Mouse (Mus musculus) spleen, adult 10 weeks (tissue): ENCODE data around the gene Rbfox3. TPM values are rescaled to one million over a fixed set of nuclear protein-coding genes. Genes with fewer than 3 reads are reported as not detected.

Experiments used
- polyA plus RNA-seq: library from polyadenylated mRNA; stranded (reverse); fragments of 350-450 nt; fragmentation: Illumina TruSeq; extraction: RNeasy Lipid Tissue Mini Kit (QIAGEN cat#74804); gene quantifications from one replicate; pipeline ENCODE4 v1.2.3, GENCODE M21; 2015; ENCODE audit warnings: low replicate concordance; ENCODE audit not compliant: insufficient read depth

Gene Rbfox3
- 0.33 TPM for polyA plus RNA-seq

GRCm38 (mm10) chr11:118911307-118912070, at the start of gene Rbfox3:
Gene Rbfox3 (minus strand): TSS chr11:118911597.

DNA sequence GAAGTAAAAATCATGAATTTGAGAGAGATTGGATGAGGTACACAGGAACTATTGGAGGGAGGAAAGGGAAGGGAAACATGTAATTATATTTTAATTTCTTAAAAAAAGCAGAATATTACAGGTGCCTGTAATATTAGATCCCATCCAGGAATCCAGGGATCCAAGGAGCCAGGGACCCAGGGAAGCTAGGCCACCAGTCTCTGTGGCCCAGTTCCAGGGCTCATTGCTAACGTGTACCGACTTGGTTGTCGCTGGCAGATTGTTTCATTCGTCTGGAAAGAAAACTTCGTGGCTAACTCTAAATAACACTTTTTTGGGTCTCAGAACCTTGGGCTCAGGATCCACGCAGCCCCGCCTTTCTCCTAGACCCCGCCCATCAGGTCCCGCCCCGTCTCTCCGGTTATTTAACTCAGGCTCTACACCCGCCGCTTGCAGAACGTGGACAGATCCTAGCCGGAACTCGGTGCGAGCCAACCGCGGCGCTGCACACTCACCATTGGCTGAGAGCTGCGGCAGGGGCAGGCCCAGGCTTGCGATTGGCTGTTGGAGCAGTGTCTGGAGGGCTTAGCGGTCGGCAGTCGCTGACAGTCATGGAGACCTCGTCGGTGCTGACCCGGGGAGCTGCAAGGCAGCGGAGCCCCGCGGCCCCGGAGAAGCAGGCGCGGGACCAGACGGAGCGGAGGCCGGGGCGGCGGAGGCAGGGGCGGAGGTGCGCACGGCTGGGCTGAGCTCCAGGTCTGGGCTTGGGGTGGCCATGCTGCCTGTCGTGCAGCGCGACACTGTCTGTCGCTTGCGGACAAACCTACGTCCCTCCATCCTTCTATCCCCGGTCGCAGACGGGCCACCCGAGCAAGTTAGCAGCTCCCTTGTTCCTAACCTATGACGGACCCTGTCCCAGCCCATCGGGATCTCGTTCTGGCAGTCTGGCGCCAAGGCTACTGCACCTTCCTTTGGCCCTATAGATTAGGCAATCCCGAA, 434.7 kb downstream of the Rbfox3 start, which contains the start of gene Engase:
Gene Engase (plus strand): TSS at position 434 of the 978 bp plus-strand sequence.

Other genes with a start within 250 kb of the Rbfox3 start
- gene Enpp7, start 76.6 kb upstream of the Rbfox3 start, polyA plus RNA-seq: not detected
- gene Cbx2, start 111.4 kb upstream of the Rbfox3 start, polyA plus RNA-seq: 2.4 TPM
- gene Cbx8, start 129.4 kb upstream of the Rbfox3 start, polyA plus RNA-seq: 2.8 TPM
- gene Cbx4, start 174.6 kb upstream of the Rbfox3 start, polyA plus RNA-seq: 7.3 TPM